Mouse (Mus musculus): ENCODE measurements around the gene Gm21750.

DNA sequence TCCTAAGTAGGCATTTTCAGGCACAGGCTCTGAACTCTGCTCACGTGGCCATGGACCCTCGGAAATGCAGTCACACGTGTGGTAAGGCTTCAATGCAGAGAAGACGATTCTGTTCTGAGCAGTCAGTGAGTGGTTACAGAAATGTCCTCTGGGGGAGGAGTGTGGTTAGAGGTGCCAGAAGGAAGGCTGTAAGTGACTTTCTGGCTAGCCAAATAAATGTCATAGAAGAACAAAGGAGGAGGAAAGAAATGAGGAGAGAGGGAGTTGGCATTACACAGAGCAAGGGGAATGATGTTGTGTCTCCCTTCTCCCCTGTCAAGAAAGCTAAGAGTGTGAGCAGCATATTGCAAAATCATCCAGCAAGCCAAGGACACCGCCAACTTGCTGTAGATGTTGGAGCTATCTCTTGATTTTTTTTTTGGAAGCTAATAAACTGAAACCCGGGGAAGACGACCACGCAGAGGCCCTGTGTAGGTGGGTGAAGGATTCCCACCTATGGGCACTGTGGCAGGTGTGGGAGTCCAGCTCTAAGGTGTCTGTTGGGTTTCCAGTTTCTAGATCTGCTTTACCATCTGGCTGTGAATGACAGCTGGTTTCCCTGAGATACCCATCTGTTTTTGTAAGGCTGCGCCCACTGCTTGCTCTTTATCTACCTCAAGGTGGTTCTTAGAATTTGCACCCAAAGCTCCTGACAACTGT lies 48.5 kb downstream of the Gm21750 start:
- TF ChIP-seq CTCF (IDR thresholded peaks at IDR 0.05; ENCODE audit: control insufficient read depth, insufficient read depth, insufficient read length), result no peak
- no peak for TF ChIP-seq USF1 (IDR thresholded peaks at IDR 0.05; ENCODE audit: low read depth)
- no peak for TF ChIP-seq MYOD1 (IDR thresholded peaks at IDR 0.05; ENCODE audit: control insufficient read depth, insufficient read length, low read depth)
- TF ChIP-seq MAX (IDR thresholded peaks at IDR 0.05), result no peak
